Mouse (Mus musculus) testis, postnatal 10 days (tissue): ENCODE results near the gene Pdzd2.

Experiments
- DNase-seq: peaks from one replicate; pipeline ENCODE4 v3.0.0; 2021; ENCODE audit warnings: low spot score

Pdzd2 gene

DNA sequence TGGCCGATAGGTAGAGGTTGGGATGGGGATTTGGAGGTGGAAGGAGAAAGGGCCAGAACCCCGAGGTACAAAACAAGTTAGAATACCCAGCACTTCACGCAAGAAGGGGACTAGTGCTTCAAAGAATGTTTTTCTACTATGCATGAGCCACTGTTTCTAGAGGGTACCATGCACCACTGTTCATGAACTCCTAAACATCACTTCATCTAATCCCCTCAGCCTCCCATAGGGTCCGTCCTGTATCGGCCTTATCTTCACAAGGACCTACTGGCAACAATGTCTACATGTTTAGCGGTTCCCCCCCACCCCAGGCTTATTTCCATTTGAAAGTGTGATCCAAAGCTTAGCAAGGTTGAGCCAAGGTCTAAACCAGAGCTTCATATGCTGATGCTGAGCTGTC is 162.0 kb downstream of the Pdzd2 start:
- DNase-seq = no peak

DNA sequence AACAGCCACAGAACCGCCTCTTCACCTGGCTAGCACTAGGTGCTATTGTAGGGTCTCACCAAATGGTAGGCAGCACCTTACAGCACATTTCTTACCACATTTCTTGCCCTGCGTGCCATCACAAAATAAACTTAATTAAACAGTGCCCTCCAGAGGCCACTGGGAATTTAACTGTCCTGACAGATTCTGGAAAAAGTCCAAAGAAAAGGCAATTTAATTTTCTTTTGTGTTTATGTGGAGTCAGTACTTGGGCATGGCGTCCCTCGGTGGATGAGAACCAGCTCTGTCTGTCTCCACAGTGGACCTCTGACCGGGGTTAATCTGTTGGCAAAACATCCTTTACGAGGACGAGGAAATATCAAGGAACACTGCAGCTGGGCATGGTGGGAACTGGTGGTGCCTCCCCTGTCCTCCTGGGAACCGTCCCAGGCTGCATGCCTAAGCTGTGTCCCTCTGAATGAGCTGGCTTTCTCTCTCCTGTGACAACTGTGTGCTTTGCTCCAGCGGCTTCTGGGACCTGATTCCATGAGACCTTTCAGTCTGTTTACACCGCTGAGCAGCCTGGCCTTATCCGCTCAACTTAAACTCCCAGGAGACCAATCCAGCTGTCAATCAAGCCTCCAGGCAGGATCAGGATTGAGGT is 162.5 kb downstream of the Pdzd2 start:
- DNase-seq = peak; percentile 57

GRCm38 (mm10) chr15:12573621-12574020 is 166.1 kb downstream of the Pdzd2 start:
- DNase-seq = no peak

- no peak for DNase-seq
These were observed 168.6 kb downstream of the Pdzd2 start for GRCm38 (mm10) chr15:12571168-12571567.

DNA sequence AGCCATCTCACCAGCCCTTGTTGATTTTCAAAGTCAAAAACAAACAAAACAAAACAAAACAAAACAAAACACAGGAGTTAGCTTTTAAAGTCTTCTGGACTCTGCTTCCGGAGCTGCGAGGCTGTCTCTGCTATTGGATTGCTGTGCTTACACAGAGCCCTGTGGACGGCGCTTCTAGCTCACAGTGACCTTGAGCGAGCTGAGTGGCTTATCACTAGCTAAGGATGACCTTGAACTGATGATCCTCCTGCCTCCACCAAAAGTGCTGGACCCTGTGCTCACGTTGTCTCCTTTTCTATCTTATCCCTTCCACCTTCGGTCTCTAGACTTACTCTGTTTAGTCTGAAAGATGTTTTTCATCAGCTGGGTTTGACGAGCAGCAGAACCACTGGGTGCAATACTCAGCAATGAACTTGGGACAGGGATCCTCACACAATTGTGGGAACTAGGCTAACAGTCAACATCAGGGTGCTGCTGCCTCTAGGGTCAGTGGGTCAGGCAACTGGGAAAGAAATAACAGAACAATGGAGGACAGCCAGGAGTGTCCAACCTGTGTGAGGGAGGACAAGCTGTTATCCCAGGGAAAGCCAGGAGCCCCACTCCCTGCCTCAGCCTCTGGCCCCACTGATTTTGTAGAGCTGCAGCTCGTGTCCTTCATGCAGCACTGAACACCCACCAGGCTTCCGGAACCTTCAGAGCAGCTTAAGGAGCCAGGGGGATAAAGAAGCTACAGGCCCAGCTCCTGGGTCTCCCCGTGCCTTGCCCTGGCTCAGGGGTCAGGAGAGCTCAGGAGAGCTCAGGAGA is 172.9 kb downstream of the Pdzd2 start:
- no peak for DNase-seq

GRCm38 (mm10) chr15:12565281-12565680 is 174.4 kb downstream of the Pdzd2 start:
- no peak for DNase-seq

DNA sequence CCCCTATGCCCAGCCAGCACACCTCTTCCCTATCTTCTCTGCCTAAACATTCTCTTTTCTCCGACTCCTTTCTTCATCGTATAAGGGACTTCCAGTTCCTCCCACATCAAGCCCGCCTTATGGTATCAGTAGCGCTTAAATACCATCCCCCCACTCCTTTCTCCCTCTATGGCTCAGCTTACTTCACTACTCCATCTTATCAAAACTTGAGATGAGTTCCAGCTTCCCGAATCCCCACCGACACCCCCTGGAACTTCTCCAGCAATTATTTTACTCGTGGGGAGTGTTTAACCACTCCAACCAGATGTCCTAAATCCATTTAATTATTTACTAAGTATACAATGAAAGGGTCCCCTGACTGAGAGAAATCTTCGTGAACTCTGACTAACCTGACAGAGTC is 179.2 kb downstream of the Pdzd2 start:
- no peak for DNase-seq

DNA sequence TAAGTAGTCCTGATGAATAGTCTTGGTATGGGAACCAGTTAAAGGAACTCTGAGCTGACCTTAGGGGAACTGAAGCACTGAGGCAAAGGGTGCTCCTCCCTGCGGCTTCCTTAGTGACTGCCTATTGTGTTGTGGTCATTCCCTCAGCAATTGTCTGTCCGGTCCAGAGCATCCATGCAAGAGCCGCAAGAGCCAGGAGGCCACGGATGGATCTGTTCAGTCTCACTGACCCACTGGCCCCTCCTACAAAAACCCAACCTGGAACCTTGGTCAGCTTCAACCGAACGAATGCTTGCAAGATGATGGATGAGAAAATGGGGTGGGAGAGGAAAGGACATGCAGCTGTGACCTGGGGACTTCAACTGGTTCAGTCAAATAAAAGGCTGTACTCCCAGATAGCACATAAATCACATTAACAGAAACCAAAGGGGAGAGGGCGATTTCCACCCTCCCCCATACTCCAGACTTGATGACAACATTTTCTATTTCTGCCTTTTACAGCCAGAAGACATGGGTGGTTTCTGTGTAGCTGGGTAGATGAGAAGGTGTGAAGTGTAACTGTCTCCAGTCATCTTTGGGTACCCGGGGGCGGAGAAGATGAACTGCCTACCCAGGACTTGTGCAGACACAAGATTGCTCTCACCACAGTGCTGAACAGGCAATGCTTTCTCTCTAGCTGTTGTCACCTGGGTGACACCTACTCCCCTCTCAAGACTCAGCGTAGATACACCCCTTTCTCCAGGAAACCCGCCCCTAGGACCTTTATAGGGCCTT is 181.9 kb downstream of the Pdzd2 start:
- no peak for DNase-seq

DNA sequence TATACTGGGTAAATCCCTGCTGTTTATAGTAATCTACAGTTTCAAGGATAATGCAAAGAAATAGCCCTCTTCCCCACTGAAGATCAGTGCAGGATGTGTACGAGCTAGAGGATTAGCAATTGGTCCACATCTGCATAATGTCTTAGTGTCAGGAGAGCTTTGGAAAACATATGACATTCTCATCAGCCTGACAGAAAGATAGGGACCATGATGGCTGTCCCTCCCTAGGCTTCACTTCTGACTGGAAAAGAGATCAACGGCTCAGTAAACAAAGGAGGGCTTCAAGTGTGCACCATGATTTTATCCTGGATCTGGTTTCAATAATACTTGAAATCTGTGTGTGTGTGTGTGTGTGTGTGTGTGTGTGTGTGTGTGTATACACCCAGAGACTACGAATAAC is 186.5 kb downstream of the Pdzd2 start:
- DNase-seq = no peak

GRCm38 (mm10) chr15:12550919-12551318 is 188.8 kb downstream of the Pdzd2 start:
- DNase-seq = no peak

GRCm38 (mm10) chr15:12550376-12550775 is 189.3 kb downstream of the Pdzd2 start:
- DNase-seq = no peak

DNA sequence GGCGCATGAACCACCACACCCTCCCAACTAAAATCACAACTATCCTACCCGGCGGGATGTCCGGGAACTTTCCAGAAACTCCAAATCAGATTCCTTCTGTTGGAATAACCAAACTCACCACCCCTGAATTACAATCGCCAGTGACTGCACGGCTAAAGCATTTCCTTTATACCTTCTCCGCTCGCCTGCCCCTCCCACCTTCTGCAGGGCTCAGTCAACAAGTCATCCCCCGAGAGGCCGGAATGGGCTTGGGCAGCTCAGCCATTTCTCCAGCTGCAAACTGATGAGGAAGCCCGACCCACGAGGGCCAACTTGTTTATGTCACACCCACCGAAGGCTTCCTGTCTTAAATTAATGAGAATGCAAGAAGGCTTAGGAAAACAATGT is 189.8 kb downstream of the Pdzd2 start:
- DNase-seq = peak; percentile 60

GRCm38 (mm10) chr15:12549271-12549918 is 190.3 kb downstream of the Pdzd2 start:
- DNase-seq = peak; percentile 59

- no peak for DNase-seq
These were observed 191.0 kb downstream of the Pdzd2 start for GRCm38 (mm10) chr15:12548696-12549095.

DNA sequence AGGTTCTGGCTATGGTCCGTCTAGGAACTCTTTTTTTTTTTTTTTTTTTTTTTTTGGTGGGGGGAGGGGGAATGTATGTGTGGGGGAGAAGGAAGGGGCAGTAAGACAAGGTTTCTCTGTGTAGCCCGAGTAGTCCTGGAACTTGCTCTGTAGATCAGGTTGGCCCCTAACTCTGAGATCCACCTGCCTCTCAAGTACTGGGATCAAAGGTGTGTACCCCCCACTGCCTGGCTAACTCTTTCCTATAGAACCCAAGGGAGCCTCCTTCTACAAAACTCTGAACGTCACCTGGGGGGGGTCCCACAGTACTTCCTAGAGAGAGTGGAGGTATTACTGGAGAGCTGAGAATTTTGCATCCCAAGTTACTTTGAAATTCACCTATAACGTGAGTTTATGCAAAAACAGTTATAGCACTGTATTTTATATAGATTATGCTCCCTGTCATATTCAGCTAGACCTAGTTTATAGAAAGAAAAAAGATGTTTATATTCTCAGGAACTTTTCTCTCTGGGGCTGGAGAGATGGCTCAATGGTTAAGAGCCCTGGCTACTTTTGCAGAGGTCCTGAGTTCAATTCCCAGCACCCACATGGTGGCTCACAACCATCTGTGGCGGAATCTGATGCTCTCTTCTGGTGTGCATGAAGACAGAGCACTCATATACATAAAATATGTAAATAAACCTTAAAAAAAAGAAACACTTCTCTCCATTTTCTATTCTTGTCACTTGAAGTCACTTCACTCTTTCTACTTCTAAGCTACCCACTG is 191.9 kb downstream of the Pdzd2 start:
- DNase-seq = no peak

- DNase-seq = no peak
These were observed 192.9 kb downstream of the Pdzd2 start for GRCm38 (mm10) chr15:12546781-12547180.

DNA sequence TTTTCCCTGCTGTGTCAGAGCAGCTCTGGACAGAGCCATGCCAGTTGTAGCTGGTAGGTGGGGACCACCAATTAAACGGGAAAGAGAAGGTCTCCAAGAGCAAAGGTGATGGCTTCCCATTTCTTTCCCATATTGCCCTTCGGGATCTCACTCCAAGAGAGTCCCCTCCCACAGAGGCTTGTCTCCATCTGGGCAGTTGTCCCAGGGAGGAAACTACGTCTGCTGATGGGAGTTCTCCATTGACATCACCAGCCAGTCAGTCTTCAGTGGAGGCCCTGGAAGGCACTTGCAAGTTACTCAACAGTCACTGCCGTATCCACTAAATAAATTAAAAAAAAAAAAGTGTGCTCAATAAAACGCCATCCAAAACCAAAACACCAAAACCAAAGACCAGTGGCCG is 194.1 kb downstream of the Pdzd2 start:
- DNase-seq = no peak

DNA sequence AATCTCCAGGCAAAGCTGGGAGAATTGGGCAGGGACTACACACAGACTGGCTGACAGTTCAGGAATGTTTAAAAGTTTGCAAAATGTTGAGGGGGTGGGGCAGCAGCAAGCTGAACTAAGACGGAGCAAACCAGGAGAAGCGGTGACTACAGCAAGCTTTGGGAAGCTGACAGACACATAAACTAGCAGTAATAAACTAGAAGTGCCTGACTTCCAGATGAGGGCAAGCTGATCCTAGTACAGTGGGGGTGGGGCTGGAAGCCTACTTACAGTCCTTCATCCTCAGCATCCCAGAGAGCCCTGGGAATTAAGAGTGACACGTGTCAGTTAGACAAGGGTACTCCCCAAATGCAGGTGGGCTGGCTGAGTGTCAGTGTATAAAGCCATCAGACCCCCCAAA is 194.5 kb downstream of the Pdzd2 start:
- DNase-seq = no peak

DNA sequence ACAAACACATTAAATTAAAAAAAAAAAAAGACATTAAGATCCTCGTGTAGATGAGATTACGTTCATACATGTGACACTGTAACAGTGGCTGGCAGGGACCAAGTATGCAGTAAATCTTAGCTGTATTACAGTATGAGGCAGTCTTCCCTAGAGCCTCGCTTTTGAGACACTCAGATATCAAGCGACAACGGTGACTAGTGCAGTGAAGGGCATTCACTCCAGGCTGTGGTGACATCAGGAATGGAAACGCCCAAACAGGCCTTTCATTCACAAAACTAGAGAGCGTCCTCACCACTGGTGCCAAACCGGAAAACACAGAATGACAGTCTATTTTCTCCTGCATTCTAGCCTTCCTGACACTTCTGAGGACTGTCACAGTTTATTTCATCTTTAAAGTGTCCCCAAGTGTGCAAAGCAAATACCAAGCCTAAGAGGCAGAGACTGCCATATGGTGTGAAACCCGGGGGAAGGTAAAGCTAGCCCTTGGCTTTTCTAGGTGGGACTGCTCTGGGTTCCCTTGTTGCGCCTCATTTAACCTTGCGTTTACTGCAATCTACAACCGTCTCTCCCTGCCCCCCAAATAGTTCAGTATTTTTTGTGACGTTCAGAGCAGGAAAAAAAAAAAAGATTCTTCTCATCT is 195.9 kb downstream of the Pdzd2 start:
- no peak for DNase-seq

GRCm38 (mm10) chr15:12542316-12542715 is 197.4 kb downstream of the Pdzd2 start:
- DNase-seq = no peak

DNA sequence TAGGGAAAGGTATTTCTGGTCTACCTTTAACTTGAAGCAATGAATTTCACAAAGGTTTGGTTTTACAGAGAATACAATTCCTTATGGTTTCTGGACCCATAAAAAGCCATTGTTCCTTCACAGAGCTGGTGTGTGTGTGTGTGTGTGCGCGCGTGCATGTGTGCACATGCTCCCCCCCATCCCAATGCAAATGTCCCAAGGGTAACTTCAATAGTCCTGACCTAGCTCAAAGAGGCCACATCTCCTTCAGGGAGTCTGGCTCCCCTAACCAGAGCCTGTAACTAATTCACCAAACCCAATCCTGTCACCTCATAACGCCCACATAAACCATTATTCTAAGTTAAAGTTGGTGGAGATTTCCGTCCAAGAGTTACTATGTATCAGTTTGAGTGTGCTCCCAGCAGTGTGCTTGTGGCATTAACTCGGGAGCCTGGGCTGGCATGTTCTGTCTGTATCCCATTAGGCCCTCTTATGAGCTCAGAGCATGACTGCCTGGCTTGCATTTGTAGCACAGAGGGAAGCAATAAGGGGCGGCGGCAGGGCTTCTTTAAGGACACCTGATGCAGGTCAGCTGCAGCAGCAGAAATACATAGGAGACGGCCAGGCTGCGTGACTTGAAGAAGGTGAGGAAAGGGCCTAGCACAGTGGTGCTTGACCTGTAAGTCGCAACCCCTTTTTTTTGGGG is 200.0 kb downstream of the Pdzd2 start:
- DNase-seq = no peak
